Mouse (Mus musculus): ENCODE data around the gene Pla2g4b. TPM values are rescaled to one million over a fixed set of nuclear protein-coding genes. Genes with fewer than 3 reads are reported as not detected.

Gene Pla2g4b
- polyA plus RNA-seq, 1 experiment = 8.3 TPM

DNA sequence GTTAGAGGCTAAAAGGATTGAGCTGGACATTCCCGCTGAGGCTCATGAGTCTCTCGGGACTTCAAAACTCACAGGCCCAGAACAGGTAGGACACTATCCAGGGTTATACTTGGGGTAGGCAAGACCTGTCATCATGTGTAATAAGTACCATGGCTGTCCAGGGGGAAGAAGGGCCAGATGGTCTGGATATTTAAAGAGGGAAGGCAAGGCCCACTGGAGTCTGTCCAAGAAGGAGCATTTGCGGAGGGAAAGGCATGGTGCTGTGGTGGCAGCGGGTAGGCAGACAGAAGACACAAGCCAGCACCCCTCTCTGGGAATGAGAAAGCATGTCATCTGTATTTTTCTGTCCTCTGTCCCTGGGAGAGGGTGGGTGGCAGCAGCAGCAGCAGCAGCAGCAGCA is 40.9 kb downstream of the Pla2g4b start:
- Histone ChIP-seq H3K9ac (ENCODE audit: low read depth, poor library complexity, severe bottlenecking) (no peak overlapping the region), H3K4me1 (ENCODE audit: control insufficient read depth, insufficient read depth, low read length) (no peaks in the 10 kb centered on the region), H3K9me3 (replicated peaks; ENCODE audit: control insufficient read depth, insufficient read depth, low read length, poor library complexity, severe bottlenecking) (no peaks in the 10 kb centered on the region), H3K27ac (ENCODE audit: insufficient read depth, low read length) (no peak overlapping the region), H3K36me3 (ENCODE audit: control insufficient read depth, insufficient read depth, low read length, poor library complexity, severe bottlenecking) (no peaks in the 10 kb centered on the region), H3K4me3 (ENCODE audit: low read depth, low read length) (no peak overlapping the region), H3K27me3 (ENCODE audit: control insufficient read depth, insufficient read depth, low read length, poor library complexity, severe bottlenecking) (no peaks in the 10 kb centered on the region)
- TF ChIP-seq EP300 (IDR thresholded peaks at IDR 0.05; ENCODE audit: insufficient read depth, low read depth, low read length) = no peak
- TF ChIP-seq POLR2A (IDR thresholded peaks at IDR 0.05; ENCODE audit: insufficient read depth, low read length) = no peak
- no peak for TF ChIP-seq CTCF (IDR thresholded peaks at IDR 0.05; ENCODE audit: low read depth, low read length)

DNA sequence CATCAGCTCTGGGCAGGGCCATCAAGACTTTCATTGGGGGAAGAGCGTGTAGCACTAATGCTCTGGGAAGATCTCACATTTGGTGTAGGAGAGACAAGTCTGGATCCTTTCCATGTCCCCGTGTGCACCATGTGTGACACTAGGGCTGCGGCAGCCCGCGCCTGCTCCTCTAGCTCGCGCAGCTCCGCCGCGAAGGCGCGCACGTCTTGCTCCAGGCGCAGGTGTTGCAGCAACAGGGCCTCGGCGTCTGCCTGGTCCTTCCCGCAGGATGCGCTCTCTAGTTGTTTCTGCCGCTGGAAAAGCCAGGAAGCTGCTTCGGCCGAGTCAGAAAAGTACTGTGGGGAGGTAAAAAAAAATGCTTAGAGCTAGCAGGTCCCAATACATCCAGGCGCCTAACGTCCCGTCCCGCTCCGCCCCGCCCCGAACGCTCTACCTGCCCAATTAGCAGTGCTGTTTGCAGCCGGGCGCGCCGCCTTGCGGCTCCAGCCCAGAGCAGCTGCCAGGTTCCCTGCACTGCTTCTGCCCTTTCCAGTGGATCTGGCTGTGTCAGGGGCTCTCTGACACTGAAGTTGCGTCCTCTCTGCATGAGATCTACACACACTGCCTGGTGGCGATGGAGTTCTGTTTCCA is 43.0 kb downstream of the Pla2g4b start:
- no peak overlapping the region for H3K27ac ChIP-seq (ENCODE audit: insufficient read depth, low read length)
- peak overlapping the region; percentile 3 for H3K9ac ChIP-seq (ENCODE audit: low read depth, poor library complexity, severe bottlenecking)
- peak overlapping the region; percentile 48 for H3K4me3 ChIP-seq (ENCODE audit: low read depth, low read length)
- no peaks in the 10 kb centered on the region for H3K36me3 ChIP-seq (ENCODE audit: control insufficient read depth, insufficient read depth, low read length, poor library complexity, severe bottlenecking)
- no peaks in the 10 kb centered on the region for H3K4me1 ChIP-seq (ENCODE audit: control insufficient read depth, insufficient read depth, low read length)
- H3K9me3 ChIP-seq (replicated peaks; ENCODE audit: control insufficient read depth, insufficient read depth, low read length, poor library complexity, severe bottlenecking) = no peaks in the 10 kb centered on the region
- no peaks in the 10 kb centered on the region for H3K27me3 ChIP-seq (ENCODE audit: control insufficient read depth, insufficient read depth, low read length, poor library complexity, severe bottlenecking)
- TF ChIP-seq POLR2A (IDR thresholded peaks at IDR 0.05; ENCODE audit: insufficient read depth, low read length) = no peak
- TF ChIP-seq CTCF (IDR thresholded peaks at IDR 0.05; ENCODE audit: low read depth, low read length) = peak; percentile 70

DNA sequence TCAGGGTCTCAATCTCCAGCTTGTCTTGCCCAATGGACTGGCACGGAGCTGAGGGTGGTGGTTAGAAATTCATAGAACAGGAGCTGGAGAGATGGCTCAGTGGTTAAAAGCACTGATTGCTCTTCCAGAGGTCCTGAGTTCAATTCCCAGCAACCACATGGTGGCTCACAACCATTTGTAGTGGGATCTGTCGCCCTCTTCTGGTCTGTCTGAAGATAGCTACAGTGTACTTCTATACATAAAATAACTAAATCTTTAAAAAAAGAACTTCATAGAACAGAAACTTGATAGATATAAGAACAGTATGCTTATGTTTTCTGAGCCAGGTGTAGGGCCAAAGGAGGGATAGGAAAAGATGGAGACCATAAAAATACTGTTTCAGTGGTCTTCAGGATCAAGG is 49.2 kb downstream of the Pla2g4b start:
- Histone ChIP-seq H3K4me1 (ENCODE audit: control insufficient read depth, insufficient read depth, low read length) (no peaks in the 10 kb centered on the region), H3K36me3 (ENCODE audit: control insufficient read depth, insufficient read depth, low read length, poor library complexity, severe bottlenecking) (no peaks in the 10 kb centered on the region), H3K27ac (ENCODE audit: insufficient read depth, low read length) (no peak overlapping the region), H3K4me3 (ENCODE audit: low read depth, low read length) (no peak overlapping the region), H3K9me3 (replicated peaks; ENCODE audit: control insufficient read depth, insufficient read depth, low read length, poor library complexity, severe bottlenecking) (no peaks in the 10 kb centered on the region), H3K9ac (ENCODE audit: low read depth, poor library complexity, severe bottlenecking) (no peak overlapping the region), H3K27me3 (ENCODE audit: control insufficient read depth, insufficient read depth, low read length, poor library complexity, severe bottlenecking) (no peaks in the 10 kb centered on the region)
- TF ChIP-seq POLR2A (IDR thresholded peaks at IDR 0.05; ENCODE audit: insufficient read depth, low read length) = no peak
- no peak for TF ChIP-seq CTCF (IDR thresholded peaks at IDR 0.05; ENCODE audit: low read depth, low read length)
- no peak for TF ChIP-seq EP300 (IDR thresholded peaks at IDR 0.05; ENCODE audit: insufficient read depth, low read depth, low read length)

DNA sequence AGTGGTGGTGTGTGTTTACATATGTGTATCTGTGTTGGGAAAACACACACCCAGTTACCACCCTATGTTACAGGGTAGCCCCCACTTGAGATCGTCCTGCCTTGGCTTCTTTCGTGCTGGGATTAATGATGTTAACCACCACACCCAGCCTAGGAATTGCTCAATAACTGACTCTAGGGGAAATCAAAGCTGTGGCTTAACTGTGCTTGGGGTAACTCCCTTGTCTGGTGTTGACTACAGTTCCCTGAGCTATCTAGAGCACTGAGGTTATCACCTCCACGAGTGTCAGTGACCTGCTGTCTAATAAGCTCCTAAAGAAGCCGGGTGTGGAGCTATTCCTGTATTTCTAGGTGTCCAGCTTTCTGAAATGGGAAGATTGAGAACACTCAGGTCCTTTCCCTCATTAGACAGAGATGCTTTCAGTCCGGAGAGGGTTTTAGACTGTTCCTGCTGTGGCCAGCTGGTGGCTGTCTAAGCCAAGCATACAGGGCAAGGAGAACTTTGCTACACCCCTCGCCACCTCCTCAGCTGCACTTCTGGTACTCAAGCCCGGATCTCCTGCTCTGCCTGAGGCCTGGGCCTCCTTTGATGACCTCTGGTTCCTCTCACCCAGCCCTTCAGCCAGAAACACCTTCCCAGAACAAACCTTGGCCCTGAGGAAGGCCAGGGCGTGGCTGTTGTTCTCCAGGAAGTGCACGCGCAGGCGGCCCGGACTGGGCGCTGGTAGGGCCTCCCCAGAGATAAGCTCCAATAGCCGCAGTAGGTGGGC is 51.6 kb downstream of the Pla2g4b start:
- Histone ChIP-seq H3K27ac (ENCODE audit: insufficient read depth, low read length) (no peak overlapping the region), H3K4me1 (ENCODE audit: control insufficient read depth, insufficient read depth, low read length) (no peaks in the 10 kb centered on the region), H3K36me3 (ENCODE audit: control insufficient read depth, insufficient read depth, low read length, poor library complexity, severe bottlenecking) (no peaks in the 10 kb centered on the region), H3K9me3 (replicated peaks; ENCODE audit: control insufficient read depth, insufficient read depth, low read length, poor library complexity, severe bottlenecking) (no peaks in the 10 kb centered on the region), H3K27me3 (ENCODE audit: control insufficient read depth, insufficient read depth, low read length, poor library complexity, severe bottlenecking) (no peaks in the 10 kb centered on the region), H3K9ac (ENCODE audit: low read depth, poor library complexity, severe bottlenecking) (no peak overlapping the region), H3K4me3 (ENCODE audit: low read depth, low read length) (no peak overlapping the region)
- peak; percentile 36 for TF ChIP-seq CTCF (IDR thresholded peaks at IDR 0.05; ENCODE audit: low read depth, low read length)
- TF ChIP-seq EP300 (IDR thresholded peaks at IDR 0.05; ENCODE audit: insufficient read depth, low read depth, low read length) = no peak

DNA sequence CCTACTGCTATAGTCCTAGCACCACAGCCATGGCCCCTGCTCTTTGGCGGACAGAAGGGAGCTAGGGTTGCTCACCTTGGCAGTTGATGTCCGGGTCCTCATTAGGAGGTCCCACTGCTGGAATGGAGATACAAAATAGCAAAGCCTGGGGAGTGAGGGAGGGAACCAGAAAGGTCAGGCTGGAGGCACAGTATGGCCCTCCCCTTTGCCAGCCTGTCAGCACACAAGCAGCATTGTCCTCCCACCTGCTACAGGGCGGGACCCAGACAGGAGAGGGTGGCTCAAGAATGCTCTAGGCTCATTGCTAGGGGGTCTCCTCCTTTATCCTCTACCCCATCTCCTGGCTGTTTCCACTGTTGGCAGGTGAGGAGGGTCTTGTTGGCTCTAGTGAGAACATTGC is 52.8 kb downstream of the Pla2g4b start:
- Histone ChIP-seq H3K9me3 (replicated peaks; ENCODE audit: control insufficient read depth, insufficient read depth, low read length, poor library complexity, severe bottlenecking) (no peaks in the 10 kb centered on the region), H3K4me3 (ENCODE audit: low read depth, low read length) (no peak overlapping the region), H3K9ac (ENCODE audit: low read depth, poor library complexity, severe bottlenecking) (no peak overlapping the region), H3K4me1 (ENCODE audit: control insufficient read depth, insufficient read depth, low read length) (no peaks in the 10 kb centered on the region), H3K36me3 (ENCODE audit: control insufficient read depth, insufficient read depth, low read length, poor library complexity, severe bottlenecking) (no peaks in the 10 kb centered on the region), H3K27ac (ENCODE audit: insufficient read depth, low read length) (no peak overlapping the region), H3K27me3 (ENCODE audit: control insufficient read depth, insufficient read depth, low read length, poor library complexity, severe bottlenecking) (no peaks in the 10 kb centered on the region)
- TF ChIP-seq EP300 (IDR thresholded peaks at IDR 0.05; ENCODE audit: insufficient read depth, low read depth, low read length) (no peak), CTCF (IDR thresholded peaks at IDR 0.05; ENCODE audit: low read depth, low read length) (no peak), POLR2A (IDR thresholded peaks at IDR 0.05; ENCODE audit: insufficient read depth, low read length) (no peak)

DNA sequence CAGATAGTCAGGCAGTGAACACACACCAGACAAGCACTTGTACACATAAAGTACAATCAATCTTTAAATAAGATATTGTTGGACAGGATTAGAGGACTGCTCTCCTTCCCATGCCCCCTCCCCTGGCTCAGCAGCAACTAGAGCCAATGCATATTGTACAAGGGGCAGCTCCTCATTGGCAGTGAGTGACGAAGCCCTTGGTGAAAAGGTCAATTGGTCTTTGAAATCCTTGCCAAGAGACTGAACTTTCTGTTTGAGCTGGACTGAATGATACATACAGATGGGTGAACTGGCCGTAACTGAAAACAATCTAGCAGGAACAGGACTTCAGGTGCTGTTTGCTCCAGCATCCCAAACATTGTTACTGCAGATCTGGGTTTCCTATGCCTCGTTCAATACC is 54.2 kb downstream of the Pla2g4b start:
- Histone ChIP-seq H3K4me1 (ENCODE audit: control insufficient read depth, insufficient read depth, low read length) (no peaks in the 10 kb centered on the region), H3K27me3 (ENCODE audit: control insufficient read depth, insufficient read depth, low read length, poor library complexity, severe bottlenecking) (no peaks in the 10 kb centered on the region), H3K27ac (ENCODE audit: insufficient read depth, low read length) (no peak overlapping the region), H3K36me3 (ENCODE audit: control insufficient read depth, insufficient read depth, low read length, poor library complexity, severe bottlenecking) (no peaks in the 10 kb centered on the region), H3K4me3 (ENCODE audit: low read depth, low read length) (no peak overlapping the region), H3K9me3 (replicated peaks; ENCODE audit: control insufficient read depth, insufficient read depth, low read length, poor library complexity, severe bottlenecking) (no peaks in the 10 kb centered on the region), H3K9ac (ENCODE audit: low read depth, poor library complexity, severe bottlenecking) (no peak overlapping the region)
- TF ChIP-seq EP300 (IDR thresholded peaks at IDR 0.05; ENCODE audit: insufficient read depth, low read depth, low read length) (no peak), CTCF (IDR thresholded peaks at IDR 0.05; ENCODE audit: low read depth, low read length) (no peak), POLR2A (IDR thresholded peaks at IDR 0.05; ENCODE audit: insufficient read depth, low read length) (no peak)
